Mouse (Mus musculus): ENCODE data around the gene Elane. TPM values are rescaled to one million over a fixed set of nuclear protein-coding genes. Genes with fewer than 3 reads are reported as not detected.
"Not testable (repeated sequence)": the region's sequence is repeated elsewhere in the genome, so short reads cannot be mapped to it uniquely, and the experiment has no call there.

Gene Elane
- polyA plus RNA-seq, 1 experiment from 2014 or later = not detected

- no peak overlapping the region for H3K9ac ChIP-seq (ENCODE audit: low read depth, low read length)
- no peak overlapping the region for H3K4me2 ChIP-seq (replicated peaks; ENCODE audit: low read depth, low read length)
- 61% methylated on average over 4 of the region's 4 CpGs for WGBS
- H3K36me3 ChIP-seq (ENCODE audit: control insufficient read depth, insufficient read depth, low read length) = no peaks in the 10 kb centered on the region
- peaks cover 25% of the 10 kb centered on the region; the same call in 1 of the 2 replicates for H3K4me1 ChIP-seq (ENCODE audit: control insufficient read depth, insufficient read depth, low read length)
- H3K27me3 ChIP-seq (ENCODE audit: control insufficient read depth, insufficient read depth, low read length) = no peaks in the 10 kb centered on the region
- H3K9me3 ChIP-seq (ENCODE audit: control insufficient read depth, low read length) = no peaks in the 10 kb centered on the region
- no peak for ATAC-seq (ENCODE audit: low FRiP score, low TSS enrichment)
- no peak overlapping the region for H3K4me3 ChIP-seq (ENCODE audit: low read length)
- no peak overlapping the region for H3K27ac ChIP-seq (ENCODE audit: low read depth, low read length)
Observed at GRCm38 (mm10) chr10:79884446-79884845, 1.6 kb upstream of the Elane start.

GRCm38 (mm10) chr10:79884938-79885337 lies 1.1 kb upstream of the Elane start:
- not testable (repeated sequence) for H3K9ac ChIP-seq (ENCODE audit: low read depth, low read length); H3K27ac ChIP-seq (ENCODE audit: low read depth, low read length); H3K4me3 ChIP-seq (ENCODE audit: low read length); H3K9me3 ChIP-seq (ENCODE audit: control insufficient read depth, low read length); ATAC-seq (ENCODE audit: low FRiP score, low TSS enrichment); H3K4me2 ChIP-seq (replicated peaks; ENCODE audit: low read depth, low read length); H3K27me3 ChIP-seq (ENCODE audit: control insufficient read depth, insufficient read depth, low read length); H3K36me3 ChIP-seq (ENCODE audit: control insufficient read depth, insufficient read depth, low read length)
- 52% methylated on average over 2 of the region's 3 CpGs for WGBS
- H3K4me1 ChIP-seq (ENCODE audit: control insufficient read depth, insufficient read depth, low read length) = peaks cover 25% of the 10 kb centered on the region; the same call in 1 of the 2 replicates

DNA sequence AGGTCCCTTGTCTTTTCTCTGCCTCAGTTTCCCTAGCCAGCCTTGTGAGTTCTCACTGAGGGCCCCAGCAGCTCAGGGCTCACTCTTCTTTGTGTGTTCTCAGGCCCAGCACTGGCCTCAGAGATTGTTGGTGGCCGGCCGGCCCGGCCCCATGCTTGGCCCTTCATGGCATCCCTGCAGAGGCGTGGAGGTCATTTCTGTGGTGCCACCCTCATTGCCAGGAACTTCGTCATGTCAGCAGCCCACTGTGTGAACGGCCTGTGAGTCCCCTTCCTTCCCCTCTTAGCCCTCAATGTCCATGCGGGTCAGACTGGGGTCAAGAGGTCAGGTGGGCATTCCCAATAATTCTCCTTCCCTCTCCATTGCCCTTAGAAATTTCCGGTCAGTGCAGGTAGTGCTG lies 564 bp downstream of the Elane start:
- Histone ChIP-seq H3K36me3 (ENCODE audit: control insufficient read depth, insufficient read depth, low read length) (no peaks in the 10 kb centered on the region), H3K4me2 (replicated peaks; ENCODE audit: low read depth, low read length) (no peak overlapping the region), H3K9ac (ENCODE audit: low read depth, low read length) (no peak overlapping the region), H3K4me3 (ENCODE audit: low read length) (no peak overlapping the region), H3K9me3 (ENCODE audit: control insufficient read depth, low read length) (no peaks in the 10 kb centered on the region), H3K27me3 (ENCODE audit: control insufficient read depth, insufficient read depth, low read length) (peaks cover 2% of the 10 kb centered on the region; the same call in 1 of the 2 replicates), H3K27ac (ENCODE audit: low read depth, low read length) (no peak overlapping the region), H3K4me1 (ENCODE audit: control insufficient read depth, insufficient read depth, low read length) (peaks cover 16% of the 10 kb centered on the region; the same call in 1 of the 2 replicates)
- no peak for ATAC-seq (ENCODE audit: low FRiP score, low TSS enrichment)
- WGBS = 77% methylated on average over 8 of the region's 8 CpGs

DNA sequence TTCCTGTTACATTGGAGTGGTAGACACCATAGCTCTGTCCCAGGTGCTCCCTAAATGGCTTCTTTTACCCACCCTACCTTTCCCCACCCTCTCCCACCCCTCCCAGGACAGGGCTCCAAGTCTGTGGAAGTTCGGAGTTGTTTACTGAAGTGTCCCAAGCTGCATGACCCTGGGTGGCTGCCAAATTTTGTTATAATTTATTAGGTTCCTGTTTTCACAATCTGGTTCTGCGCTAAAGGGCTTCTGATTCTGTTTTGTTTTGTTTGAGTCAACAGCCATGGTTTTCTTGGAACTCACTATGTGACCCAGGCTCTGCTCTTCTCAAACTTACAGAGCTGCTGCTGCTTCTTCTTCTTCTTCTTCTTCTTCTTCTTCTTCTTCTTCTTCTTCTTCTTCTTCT lies 3.3 kb downstream of the Elane start:
- ATAC-seq (ENCODE audit: low FRiP score, low TSS enrichment) = no peak

DNA sequence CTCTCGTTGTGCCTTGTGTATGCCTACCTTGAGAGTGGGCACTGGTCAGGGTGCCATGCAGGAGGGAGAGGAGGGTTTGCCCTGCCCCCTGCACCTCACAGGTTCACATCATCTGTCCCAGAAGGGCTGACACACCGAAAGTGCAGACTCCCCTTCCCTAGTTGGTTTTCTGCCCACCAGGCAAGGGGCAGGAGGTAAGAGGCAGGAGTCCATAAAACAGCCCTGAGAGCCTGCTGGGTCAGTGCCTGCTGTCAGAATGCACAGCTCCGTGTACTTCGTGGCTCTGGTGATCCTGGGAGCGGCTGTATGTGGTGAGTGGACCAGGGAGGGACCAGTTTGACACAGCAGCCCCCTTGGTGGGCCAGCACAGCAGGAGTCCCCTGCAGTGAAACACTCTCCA lies 4.6 kb downstream of the Elane start, which contains the start of gene Cfd:
Cfd (plus strand) TSS at position 184 of the 400 bp plus-strand sequence.
- Histone ChIP-seq H3K4me1 (ENCODE audit: control insufficient read depth, insufficient read depth, low read length) (no peaks in the 10 kb centered on the region), H3K4me2 (replicated peaks; ENCODE audit: low read depth, low read length) (no peak within 1 kb of the TSS), H3K27me3 (ENCODE audit: control insufficient read depth, insufficient read depth, low read length) (peaks cover 2% of the 10 kb centered on the region; the same call in 1 of the 2 replicates), H3K9ac (ENCODE audit: low read depth, low read length) (no peak within 1 kb of the TSS), H3K4me3 (ENCODE audit: low read length) (no peak within 1 kb of the TSS), H3K27ac (ENCODE audit: low read depth, low read length) (no peak within 1 kb of the TSS), H3K36me3 (ENCODE audit: control insufficient read depth, insufficient read depth, low read length) (peaks cover 9% of the 10 kb centered on the region), H3K9me3 (ENCODE audit: control insufficient read depth, low read length) (no peaks in the 10 kb centered on the region)
- 30% methylated on average over 5 of the region's 5 CpGs for WGBS
- no peak for ATAC-seq (ENCODE audit: low FRiP score, low TSS enrichment)

More for the DNA sequence above, 3.3 kb downstream of the Elane start:
- 55% methylated on average over 2 of the region's 2 CpGs for WGBS
- Histone ChIP-seq H3K9ac (ENCODE audit: low read depth, low read length) (no peak overlapping the region), H3K27me3 (ENCODE audit: control insufficient read depth, insufficient read depth, low read length) (peaks cover 2% of the 10 kb centered on the region; the same call in 1 of the 2 replicates), H3K36me3 (ENCODE audit: control insufficient read depth, insufficient read depth, low read length) (no peaks in the 10 kb centered on the region), H3K27ac (ENCODE audit: low read depth, low read length) (no peak overlapping the region), H3K4me2 (replicated peaks; ENCODE audit: low read depth, low read length) (no peak overlapping the region), H3K9me3 (ENCODE audit: control insufficient read depth, low read length) (no peaks in the 10 kb centered on the region), H3K4me3 (ENCODE audit: low read length) (no peak overlapping the region), H3K4me1 (ENCODE audit: control insufficient read depth, insufficient read depth, low read length) (no peaks in the 10 kb centered on the region)

DNA sequence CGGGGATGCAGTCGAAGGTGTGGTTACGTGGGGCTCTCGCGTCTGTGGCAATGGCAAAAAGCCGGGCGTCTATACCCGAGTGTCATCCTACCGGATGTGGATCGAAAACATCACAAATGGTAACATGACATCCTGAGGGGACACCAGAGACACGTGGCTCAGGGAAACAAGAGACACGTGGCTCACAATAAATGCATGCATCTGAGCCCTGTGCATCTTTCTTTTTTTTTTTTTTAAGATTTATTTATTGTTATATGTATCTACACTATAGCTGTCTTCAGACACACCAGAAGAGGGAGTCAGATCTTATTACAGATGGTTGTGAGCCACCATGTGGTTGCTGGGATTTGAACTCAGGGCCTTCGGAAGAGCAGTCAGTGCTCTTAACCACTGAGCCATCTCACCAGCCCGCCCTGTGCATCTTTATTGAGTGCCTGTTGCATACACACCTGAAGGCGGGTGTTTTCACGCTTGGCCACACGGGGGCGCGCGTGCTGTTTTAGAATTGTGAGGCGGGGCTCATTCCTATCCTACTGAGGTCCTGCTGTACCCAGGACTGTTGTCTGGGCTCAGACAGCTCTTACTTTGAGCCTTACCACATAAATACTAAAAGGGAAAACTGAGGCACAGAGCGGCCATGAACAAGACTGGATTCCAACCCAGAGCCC lies 6.5 kb downstream of the Elane start:
- not testable (repeated sequence) for H3K27me3 ChIP-seq (ENCODE audit: control insufficient read depth, insufficient read depth, low read length); H3K9ac ChIP-seq (ENCODE audit: low read depth, low read length); H3K27ac ChIP-seq (ENCODE audit: low read depth, low read length); H3K4me2 ChIP-seq (replicated peaks; ENCODE audit: low read depth, low read length); H3K9me3 ChIP-seq (ENCODE audit: control insufficient read depth, low read length); H3K4me3 ChIP-seq (ENCODE audit: low read length); H3K4me1 ChIP-seq (ENCODE audit: control insufficient read depth, insufficient read depth, low read length)
- peak; percentile 53 for ATAC-seq (ENCODE audit: low FRiP score, low TSS enrichment)
- 43% methylated on average over 22 of the region's 22 CpGs for WGBS
- H3K36me3 ChIP-seq (ENCODE audit: control insufficient read depth, insufficient read depth, low read length) = peaks cover 28% of the 10 kb centered on the region

GRCm38 (mm10) chr10:79896306-79896705 lies 10.3 kb downstream of the Elane start:
- H3K4me1 ChIP-seq (ENCODE audit: control insufficient read depth, insufficient read depth, low read length) = peaks cover 3% of the 10 kb centered on the region; the same call in 1 of the 2 replicates
- no peaks in the 10 kb centered on the region for H3K27me3 ChIP-seq (ENCODE audit: control insufficient read depth, insufficient read depth, low read length)
- H3K9me3 ChIP-seq (ENCODE audit: control insufficient read depth, low read length) = no peaks in the 10 kb centered on the region
- H3K4me3 ChIP-seq (ENCODE audit: low read length) = no peak overlapping the region
- 87% methylated on average over 16 of the region's 16 CpGs for WGBS
- no peak for ATAC-seq (ENCODE audit: low FRiP score, low TSS enrichment)
- no peak overlapping the region for H3K27ac ChIP-seq (ENCODE audit: low read depth, low read length)
- no peak overlapping the region for H3K9ac ChIP-seq (ENCODE audit: low read depth, low read length)
- H3K36me3 ChIP-seq (ENCODE audit: control insufficient read depth, insufficient read depth, low read length) = peaks cover 39% of the 10 kb centered on the region
- H3K4me2 ChIP-seq (replicated peaks; ENCODE audit: low read depth, low read length) = no peak overlapping the region

- Histone ChIP-seq H3K27ac (ENCODE audit: low read depth, low read length) (no peak overlapping the region), H3K9ac (ENCODE audit: low read depth, low read length) (no peak overlapping the region), H3K4me3 (ENCODE audit: low read length) (no peak overlapping the region), H3K4me2 (replicated peaks; ENCODE audit: low read depth, low read length) (no peak overlapping the region), H3K4me1 (ENCODE audit: control insufficient read depth, insufficient read depth, low read length) (peaks cover 3% of the 10 kb centered on the region; the same call in 1 of the 2 replicates), H3K9me3 (ENCODE audit: control insufficient read depth, low read length) (no peaks in the 10 kb centered on the region), H3K27me3 (ENCODE audit: control insufficient read depth, insufficient read depth, low read length) (no peaks in the 10 kb centered on the region), H3K36me3 (ENCODE audit: control insufficient read depth, insufficient read depth, low read length) (peaks cover 44% of the 10 kb centered on the region)
- 78% methylated on average over 13 of the region's 13 CpGs for WGBS
- ATAC-seq (ENCODE audit: low FRiP score, low TSS enrichment) = no peak
Observed at GRCm38 (mm10) chr10:79896814-79897213, 10.8 kb downstream of the Elane start.

Measured in kidney, embryonic 14.5 days (tissue).